Mouse (Mus musculus) heart, adult 8-10 months (tissue): Measurements from ENCODE around the gene Gm26602. TPM values are rescaled to one million over a fixed set of nuclear protein-coding genes. Genes with fewer than 3 reads are reported as not detected.

Experiments used
- DNase-seq: peaks from one replicate; pipeline ENCODE4 v3.0.0; 2022; ENCODE audit warnings: low spot score
- total RNA-seq, 4 experiments: library from RNA; stranded (reverse); gene quantifications; 2 replicates each; pipeline ENCODE4 v1.2.4; 2022

The Gm26602 gene
- total RNA-seq, 4 experiments from 2014 or later = not detected

GRCm38 (mm10) chr10:79931797-79932196 is 21.1 kb downstream of the Gm26602 start:
- no peak for DNase-seq

GRCm38 (mm10) chr10:79932736-79933135 is 22.1 kb downstream of the Gm26602 start:
- DNase-seq = peak; percentile 65

DNA sequence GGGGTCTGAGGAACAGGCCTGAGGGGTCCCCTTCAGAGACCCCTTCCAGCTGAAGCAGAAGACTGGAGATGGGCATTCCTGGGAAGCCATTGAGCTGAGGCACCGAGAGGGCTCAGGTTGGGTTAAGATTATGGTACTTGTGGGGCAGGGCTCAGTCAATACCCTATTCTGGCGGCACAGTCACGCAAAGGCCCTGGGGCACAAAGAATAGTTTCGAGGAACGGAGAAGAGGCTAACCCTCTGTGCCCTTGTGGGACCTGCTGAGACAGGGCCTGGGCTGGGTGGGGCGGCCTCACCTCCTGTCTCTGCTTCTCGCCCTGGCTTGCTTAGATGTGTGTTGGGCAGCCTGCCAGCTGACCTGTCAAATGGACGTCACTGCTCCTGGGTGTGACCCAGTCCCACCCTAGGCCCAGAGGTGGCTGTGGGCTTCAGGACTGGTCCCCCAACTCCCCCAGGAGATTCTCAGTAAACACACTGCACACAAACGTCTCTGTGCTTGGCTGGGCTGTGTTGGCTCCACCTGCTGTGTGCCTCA is 22.6 kb downstream of the Gm26602 start:
- DNase-seq = no peak

- no peak for DNase-seq
Measured at GRCm38 (mm10) chr10:79933861-79934260, 23.2 kb downstream of the Gm26602 start.

DNA sequence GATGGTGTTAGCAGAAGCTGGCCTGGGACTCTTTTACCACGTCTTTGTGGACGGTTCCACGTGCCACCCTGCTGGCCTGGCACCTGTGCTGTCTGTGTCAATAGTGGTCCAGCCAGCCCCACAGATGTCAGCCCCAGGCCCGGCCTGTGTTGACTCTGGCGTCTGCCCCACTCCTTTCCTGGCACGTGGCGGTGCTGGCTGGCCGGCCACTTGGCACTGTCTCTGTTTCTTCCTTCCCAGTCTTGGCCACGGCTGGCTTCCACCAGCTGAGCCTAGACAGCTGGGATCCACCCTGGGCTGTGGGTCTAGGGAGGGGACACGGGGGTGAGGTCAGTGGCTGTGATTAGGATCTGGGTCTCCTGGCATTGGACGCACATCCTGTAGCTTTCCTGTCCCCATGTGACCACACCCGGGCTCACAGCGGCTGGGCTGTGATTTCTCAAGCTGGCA is 23.6 kb downstream of the Gm26602 start:
- peak; percentile 91 for DNase-seq

- no peak for DNase-seq
Measured at GRCm38 (mm10) chr10:79934794-79935569, 24.3 kb downstream of the Gm26602 start.

GRCm38 (mm10) chr10:79936284-79936910 is 25.7 kb downstream of the Gm26602 start:
- no peak for DNase-seq

DNA sequence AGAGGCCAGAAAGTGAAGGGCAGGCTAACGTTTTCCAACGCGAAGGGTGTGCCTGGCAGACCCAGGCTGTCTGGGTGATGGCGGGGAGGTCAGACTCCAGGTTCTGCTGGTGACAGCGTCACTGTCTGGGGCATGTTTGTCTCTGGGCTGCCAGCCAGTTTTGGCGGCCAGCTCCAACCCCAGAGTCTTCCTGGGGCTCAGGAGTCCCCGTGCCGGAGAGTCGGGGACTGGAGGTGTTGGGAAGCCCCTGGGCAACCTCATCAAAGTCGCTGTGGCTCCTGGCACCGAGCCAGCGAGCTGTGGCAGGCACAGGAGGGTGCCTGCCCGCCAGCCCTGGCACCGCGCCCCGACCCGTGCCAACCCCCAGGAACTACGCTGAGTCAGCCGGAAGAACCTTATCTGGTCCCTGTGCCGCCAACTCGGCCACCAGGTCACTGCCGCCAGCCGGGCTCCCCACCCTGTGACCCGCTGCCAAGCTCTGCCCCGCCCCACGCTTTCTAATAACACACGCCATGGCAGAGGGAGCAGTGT is 26.3 kb downstream of the Gm26602 start:
- DNase-seq = peak; percentile 68

GRCm38 (mm10) chr10:79937775-79938526 is 27.3 kb downstream of the Gm26602 start:
- no peak for DNase-seq

GRCm38 (mm10) chr10:79940749-79941148 is 30.1 kb downstream of the Gm26602 start:
- DNase-seq = no peak

DNA sequence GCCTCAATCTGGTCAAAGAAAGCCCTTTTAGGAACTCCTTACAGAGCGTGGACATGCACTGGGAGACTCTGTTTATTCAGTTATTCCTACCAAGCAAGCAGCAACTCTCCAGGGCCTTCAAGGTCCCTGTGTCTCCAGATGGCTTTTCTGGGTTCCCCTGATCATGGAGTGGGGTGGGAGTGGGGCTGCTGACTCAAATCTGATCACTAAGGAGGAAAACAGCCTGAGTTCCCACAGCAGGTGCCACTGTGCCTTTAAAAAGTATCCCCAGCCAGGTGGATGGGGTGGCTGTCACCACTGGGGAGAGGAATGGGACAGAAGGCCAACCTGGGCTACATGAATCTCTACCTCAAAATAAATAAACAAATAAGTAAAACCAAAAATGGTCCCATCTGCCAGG is 32.3 kb downstream of the Gm26602 start:
- no peak for DNase-seq

DNA sequence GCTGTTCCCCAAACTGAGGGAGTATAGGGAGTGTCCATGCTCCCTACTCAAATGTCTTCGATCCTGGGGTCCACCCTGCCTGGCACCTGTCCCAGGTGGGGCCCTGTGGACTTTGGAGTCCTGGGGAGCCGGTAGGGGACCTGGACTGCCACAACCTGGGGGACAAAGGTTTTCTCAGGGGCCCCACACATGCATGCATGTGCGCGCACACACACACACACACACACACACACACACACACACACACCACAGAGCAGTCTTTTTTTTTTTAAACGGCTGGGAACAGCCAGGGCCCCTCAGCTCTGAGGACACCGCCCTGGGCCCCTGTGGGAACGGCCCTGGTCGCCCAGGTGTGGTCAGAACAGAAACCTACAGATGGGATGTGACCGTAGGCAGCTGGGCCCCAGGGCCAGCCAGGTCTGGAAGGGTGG is 32.8 kb downstream of the Gm26602 start:
- DNase-seq = no peak

GRCm38 (mm10) chr10:79945507-79946234 is 35.0 kb downstream of the Gm26602 start:
- DNase-seq = no peak

DNA sequence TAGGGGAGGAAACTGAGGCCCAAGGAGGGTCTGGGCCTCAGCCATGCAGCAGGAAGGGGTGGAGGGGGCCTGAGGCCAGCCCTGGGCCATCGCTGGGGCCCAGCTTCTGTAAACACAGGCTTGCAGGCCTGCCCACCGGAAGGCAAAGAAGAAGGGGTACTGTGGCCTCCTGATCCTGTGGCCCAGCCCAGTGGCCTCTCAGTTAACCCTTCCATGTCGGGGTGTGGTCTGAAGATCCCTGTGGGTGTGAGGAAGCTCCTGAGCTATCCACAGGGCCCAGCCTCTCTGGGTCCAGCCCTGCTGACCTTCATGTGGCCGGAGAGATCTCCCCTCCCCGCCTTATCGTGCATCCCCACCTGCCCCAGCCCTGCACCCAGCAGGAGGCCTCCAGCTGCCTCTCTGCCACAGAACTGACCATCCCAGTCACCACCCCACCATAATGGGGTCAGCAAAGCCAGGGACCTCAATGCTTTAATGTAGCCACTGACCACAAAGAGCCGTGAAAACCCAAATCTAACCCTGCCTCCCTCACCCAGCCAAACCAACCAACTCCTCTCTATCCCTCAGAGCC is 36.2 kb downstream of the Gm26602 start:
- no peak for DNase-seq

DNA sequence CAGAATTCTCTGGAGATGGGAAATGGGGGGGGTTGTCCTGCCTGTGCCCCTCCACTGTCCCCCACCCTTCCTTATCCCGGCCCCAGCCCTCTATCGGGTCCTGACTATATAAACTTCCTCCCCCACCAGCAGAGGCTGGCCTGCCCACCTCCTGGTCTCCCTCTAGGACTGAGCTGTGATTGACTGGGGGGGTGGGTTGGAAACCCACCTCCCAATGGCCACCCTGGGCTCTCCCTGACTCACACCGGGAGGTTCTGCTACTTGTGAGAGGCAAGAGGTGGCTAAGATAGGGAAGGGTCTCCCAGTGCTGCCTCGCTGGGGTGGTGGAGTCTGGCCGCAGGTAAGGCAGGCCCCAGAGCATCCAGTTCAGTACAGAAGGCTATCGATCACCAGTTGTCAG is 36.8 kb downstream of the Gm26602 start:
- no peak for DNase-seq

DNA sequence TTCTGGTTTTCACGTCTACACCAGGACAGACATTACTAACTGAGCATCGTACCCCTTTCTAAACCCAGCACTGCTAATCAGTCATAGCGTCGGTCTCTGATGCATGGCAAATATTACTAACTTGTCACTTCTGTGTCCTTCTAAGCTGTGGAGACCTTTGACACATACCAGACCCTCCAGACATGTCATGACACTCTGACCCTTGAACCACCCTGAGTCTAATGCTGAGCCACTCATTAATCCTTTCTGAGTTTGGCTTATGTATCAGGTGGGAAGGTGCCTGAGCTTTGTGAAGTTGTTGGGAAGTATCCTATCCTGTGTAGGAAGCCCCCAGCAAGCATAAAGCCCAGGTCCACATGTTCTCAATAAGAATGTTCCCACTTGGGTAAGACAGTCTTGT is 39.2 kb downstream of the Gm26602 start:
- no peak for DNase-seq

GRCm38 (mm10) chr10:79950661-79951060 is 40.0 kb downstream of the Gm26602 start:
- no peak for DNase-seq

- no peak for DNase-seq
Measured at GRCm38 (mm10) chr10:79953946-79954345, 43.3 kb downstream of the Gm26602 start.

- DNase-seq = no peak
Measured at GRCm38 (mm10) chr10:79955691-79956090, 45.0 kb downstream of the Gm26602 start.

DNA sequence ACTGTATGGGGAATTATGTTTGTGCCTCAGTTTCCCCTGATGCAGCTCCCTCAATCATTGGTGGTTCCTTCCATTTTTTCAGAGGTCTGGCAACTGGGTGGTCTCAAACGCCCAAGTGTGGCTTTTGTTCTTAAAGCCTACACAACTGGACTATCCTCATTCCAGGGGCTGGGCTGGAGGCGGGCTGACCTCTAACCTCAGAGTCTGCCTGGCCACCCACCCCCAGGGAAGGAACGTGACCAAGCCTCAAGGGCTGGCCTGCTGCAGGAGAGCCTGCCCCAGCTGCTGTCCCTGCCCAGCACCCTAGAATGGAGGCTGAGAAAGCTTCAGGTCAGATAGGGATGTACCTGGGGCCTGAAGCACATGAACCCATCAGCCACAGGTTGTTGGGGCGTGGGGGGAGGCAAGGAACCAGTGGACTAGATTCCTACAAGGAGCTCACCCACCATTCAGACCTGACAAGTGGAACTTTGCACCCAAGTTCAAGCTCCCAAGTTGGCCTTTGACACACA is 46.0 kb downstream of the Gm26602 start:
- DNase-seq = no peak
